Mouse (Mus musculus) embryonic facial prominence, embryonic 11.5 days (tissue): ENCODE data around the gene Taar1. TPM values are rescaled to one million over a fixed set of nuclear protein-coding genes. Genes with fewer than 3 reads are reported as not detected.

Experiments used
- ATAC-seq: fragments of 200-750 bp; cut with Nextera tagmentation; replicated peaks from 2 replicates; pipeline ENCODE4 v1.8.0; 2017; ENCODE audit warnings: low read depth; ENCODE audit not compliant: insufficient number of reproducible peaks, low FRiP score, low TSS enrichment
- DNase-seq: peaks from one replicate; pipeline ENCODE4 v3.0.0-alpha.2; 2015; ENCODE audit warnings: low spot score
- H3K27ac ChIP-seq: fragments of 300-500 bp; sonication (generic); replicated peaks from 2 replicates; pipeline ENCODE4 v1.5.1; 2014; ENCODE audit warnings: mild to moderate bottlenecking, low read depth, low read length, control low read depth
- H3K27me3 ChIP-seq: fragments of 300-500 bp; sonication (generic); 2 replicates; pipeline ENCODE4 v1.6.1; 2014; ENCODE audit warnings: mild to moderate bottlenecking, low read length, moderate library complexity, mixed read lengths; ENCODE audit not compliant: control insufficient read depth, insufficient read depth
- H3K36me3 ChIP-seq: fragments of 300-500 bp; sonication (generic); replicated peaks from 2 replicates; pipeline ENCODE4 v1.6.1; 2014; ENCODE audit warnings: low read depth, mild to moderate bottlenecking, low read length, moderate library complexity, mixed read lengths; ENCODE audit not compliant: control insufficient read depth, insufficient read depth
- H3K4me1 ChIP-seq: fragments of 300-500 bp; sonication (generic); 2 replicates; pipeline ENCODE4 v1.6.1; 2014; ENCODE audit warnings: low read length, mixed read lengths; ENCODE audit not compliant: control insufficient read depth, insufficient read depth
- H3K4me2 ChIP-seq: fragments of 300-500 bp; sonication (generic); 2 replicates; pipeline ENCODE4 v1.6.1; 2014; ENCODE audit warnings: low read depth, mild to moderate bottlenecking, control low read depth, low read length, moderate library complexity
- H3K4me3 ChIP-seq: fragments of 300-500 bp; sonication (generic); 2 replicates; pipeline ENCODE4 v1.5.1; 2014; ENCODE audit warnings: low read depth, low read length, control low read depth
- H3K9ac ChIP-seq: fragments of 300-500 bp; sonication (generic); replicated peaks from 2 replicates; pipeline ENCODE4 v1.6.1; 2014; ENCODE audit warnings: mild to moderate bottlenecking, control low read depth, low read length
- H3K9me3 ChIP-seq: fragments of 300-500 bp; sonication (generic); replicated peaks from 2 replicates; pipeline ENCODE4 v1.6.1; 2016; ENCODE audit warnings: mild to moderate bottlenecking, low read length, inconsistent platforms, mixed read lengths; ENCODE audit not compliant: control insufficient read depth
- WGBS: fragments of 180-500 bp; shearing (Covaris S2); extraction: QIAGEN DNeasy Blood & Tissue Kit; methylation state at CpG from one replicate; pipeline ENCODE4 v1.1.7; 2014; 5-methylcytosine and 5-hydroxymethylcytosine counted together
- polyA plus RNA-seq: library from polyadenylated mRNA; unstranded; fragments of >200 nt; fragmentation: Nextera tagmentation; extraction: Ambion mirVana; gene quantifications from 2 replicates; pipeline ENCODE4 v1.2.1, GENCODE M21; 2014

Taar1 gene
- polyA plus RNA-seq, 1 experiment from 2014 or later: not detected

DNA sequence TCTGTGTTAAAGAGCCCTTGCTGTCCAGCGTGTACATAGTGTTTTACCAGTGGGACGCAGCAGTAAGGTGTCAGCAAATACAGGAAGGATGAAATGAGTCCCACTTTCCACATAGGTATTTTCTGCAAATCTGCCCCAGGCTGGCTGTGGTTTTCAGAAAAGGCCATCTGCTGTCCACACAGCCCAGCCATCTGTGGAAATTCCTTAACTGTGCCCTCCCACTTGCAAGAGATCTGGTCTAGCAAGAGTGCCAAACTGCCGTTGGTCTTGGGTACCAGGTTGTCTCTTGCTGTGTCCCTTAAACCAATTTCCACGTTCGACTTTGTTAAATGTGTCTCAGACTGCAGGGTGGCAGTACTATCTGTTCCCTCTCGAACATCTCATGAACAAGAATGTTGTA is 31.6 kb downstream of the Taar1 start:
- ATAC-seq (no peak), DNase-seq (no peak)
- Histone ChIP-seq H3K4me2 (no peak overlapping the region), H3K27me3 (no peaks in the 10 kb centered on the region), H3K4me1 (no peaks in the 10 kb centered on the region), H3K27ac (no peak overlapping the region), H3K36me3 (no peaks in the 10 kb centered on the region), H3K9ac (no peak overlapping the region), H3K9me3 (no peaks in the 10 kb centered on the region), H3K4me3 (no peak overlapping the region)
- WGBS: 79% methylated on average over 6 of the region's 6 CpGs

DNA sequence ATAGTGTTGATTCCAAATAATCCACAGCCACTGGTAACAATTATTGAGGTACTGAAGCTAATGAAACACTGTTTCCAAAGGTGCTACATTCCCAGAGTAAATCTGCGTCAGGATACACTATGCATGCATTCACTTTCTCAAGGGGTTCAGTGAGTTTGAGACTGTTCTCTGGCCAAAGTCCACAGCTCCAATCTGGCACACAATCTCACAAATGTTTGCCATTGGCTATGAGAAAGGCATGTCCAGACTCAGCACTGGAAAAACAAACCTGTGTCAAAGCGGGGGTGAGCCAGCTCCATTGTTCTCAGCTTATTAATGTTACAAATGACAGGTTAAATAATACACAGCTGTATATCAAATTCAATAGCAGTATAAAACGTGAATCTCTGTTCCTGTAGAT is 38.9 kb downstream of the Taar1 start:
- Histone ChIP-seq H3K9me3 (no peaks in the 10 kb centered on the region), H3K4me3 (no peak overlapping the region), H3K4me1 (no peaks in the 10 kb centered on the region), H3K36me3 (no peaks in the 10 kb centered on the region), H3K4me2 (no peak overlapping the region), H3K9ac (no peak overlapping the region), H3K27me3 (no peaks in the 10 kb centered on the region), H3K27ac (no peak overlapping the region)
- DNase-seq: no peak
- 65% methylated on average over 3 of the region's 3 CpGs for WGBS
- no peak for ATAC-seq

DNA sequence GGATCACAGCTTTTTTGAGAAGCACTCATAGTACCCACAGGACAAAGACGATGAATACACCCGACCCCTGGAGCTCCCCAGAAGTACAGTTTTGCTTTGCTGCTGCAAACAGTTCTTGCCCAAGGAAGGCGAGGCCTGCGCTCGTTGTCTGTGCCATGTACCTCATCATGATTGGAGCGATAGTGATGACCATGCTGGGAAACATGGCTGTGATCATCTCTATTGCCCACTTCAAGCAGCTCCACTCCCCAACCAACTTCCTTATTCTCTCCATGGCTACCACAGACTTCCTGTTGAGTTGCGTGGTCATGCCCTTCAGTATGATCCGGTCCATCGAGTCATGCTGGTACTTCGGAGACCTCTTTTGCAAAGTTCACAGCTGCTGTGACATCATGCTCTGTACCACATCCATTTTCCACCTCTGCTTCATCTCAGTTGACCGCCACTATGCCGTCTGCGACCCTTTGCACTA is 40.3 kb downstream of the Taar1 start, which contains the start of gene Taar4:
Gene Taar4, plus strand, starts transcription at position 51 of the 472 bp plus-strand sequence.
- Histone ChIP-seq H3K9me3 (no peaks in the 10 kb centered on the region), H3K4me2 (no peak within 1 kb of the TSS), H3K27me3 (no peaks in the 10 kb centered on the region), H3K36me3 (no peaks in the 10 kb centered on the region), H3K9ac (no peak within 1 kb of the TSS), H3K4me3 (no peak within 1 kb of the TSS), H3K4me1 (no peaks in the 10 kb centered on the region), H3K27ac (no peak within 1 kb of the TSS)
- DNase-seq: no peak
- ATAC-seq: no peak
- 94% methylated on average over 13 of the region's 13 CpGs for WGBS

- no peak overlapping the region for H3K4me2 ChIP-seq
- DNase-seq (no peak), ATAC-seq (no peak)
- H3K36me3 ChIP-seq: no peaks in the 10 kb centered on the region
- H3K27me3 ChIP-seq: no peaks in the 10 kb centered on the region
- WGBS: 78% methylated on average over 3 of the region's 3 CpGs
- no peak overlapping the region for H3K4me3 ChIP-seq
- H3K9me3 ChIP-seq: no peaks in the 10 kb centered on the region
- H3K9ac ChIP-seq: no peak overlapping the region
- no peaks in the 10 kb centered on the region for H3K4me1 ChIP-seq
- no peak overlapping the region for H3K27ac ChIP-seq
These were observed 43.3 kb downstream of the Taar1 start for GRCm38 (mm10) chr10:23963444-23963843.

DNA sequence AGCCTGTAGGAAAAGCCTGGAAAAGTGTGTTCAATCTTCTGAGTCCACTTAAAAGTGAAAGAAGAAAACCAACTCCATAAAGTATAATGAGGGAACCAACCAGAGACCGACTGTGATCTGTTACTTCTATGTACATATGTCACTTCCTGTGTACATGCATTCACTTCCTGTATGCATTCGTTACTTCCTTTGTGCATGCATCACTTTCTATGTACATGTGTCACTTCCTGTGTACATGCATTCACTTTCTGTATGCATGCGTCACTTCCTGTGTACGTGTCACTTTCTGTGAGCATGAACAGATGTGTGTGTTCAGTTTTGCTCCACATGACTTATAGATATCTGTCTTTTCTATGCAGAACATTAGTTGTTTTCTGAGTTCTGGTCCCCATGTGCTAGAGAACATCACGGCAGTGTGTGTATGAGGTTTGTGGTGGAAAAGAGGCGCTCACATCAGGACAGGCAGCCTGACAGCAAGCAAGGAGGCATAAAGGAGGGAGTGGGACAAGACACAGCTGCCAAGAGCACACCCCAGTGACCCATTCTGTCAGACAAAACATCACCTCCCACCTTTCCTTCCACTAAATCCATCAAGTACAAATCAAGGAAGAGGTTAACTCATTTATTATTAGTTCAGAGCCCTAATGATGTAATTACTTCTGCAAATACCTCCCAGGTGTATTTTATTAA is 44.9 kb downstream of the Taar1 start:
- H3K27me3 ChIP-seq: no peaks in the 10 kb centered on the region
- ATAC-seq (no peak), DNase-seq (no peak)
- no peaks in the 10 kb centered on the region for H3K9me3 ChIP-seq
- no peak overlapping the region for H3K27ac ChIP-seq
- H3K4me1 ChIP-seq: no peaks in the 10 kb centered on the region
- no peaks in the 10 kb centered on the region for H3K36me3 ChIP-seq
- no peak overlapping the region for H3K9ac ChIP-seq
- WGBS: 91% methylated on average over 6 of the region's 6 CpGs
- H3K4me2 ChIP-seq: no peak overlapping the region
- no peak overlapping the region for H3K4me3 ChIP-seq

GRCm38 (mm10) chr10:23970656-23971165 is 50.6 kb downstream of the Taar1 start, which contains the start of gene Taar5:
Gene Taar5 (plus strand): TSS chr10:23970706.
- 89% methylated on average over 11 of the region's 11 CpGs for WGBS
- H3K4me1 ChIP-seq: no peaks in the 10 kb centered on the region
- no peak within 1 kb of the TSS for H3K27ac ChIP-seq
- H3K9me3 ChIP-seq: no peaks in the 10 kb centered on the region
- no peak within 1 kb of the TSS for H3K4me3 ChIP-seq
- DNase-seq (no peak), ATAC-seq (no peak)
- H3K4me2 ChIP-seq: no peak within 1 kb of the TSS
- H3K36me3 ChIP-seq: no peaks in the 10 kb centered on the region
- H3K9ac ChIP-seq: no peak within 1 kb of the TSS
- H3K27me3 ChIP-seq: no peaks in the 10 kb centered on the region

Other genes with a start within 250 kb of the Taar1 start
- 126 and 139 TPM in 2 replicates for gene Rps12, start 133.1 kb upstream of the Taar1 start, polyA plus RNA-seq
- 21.5 and 22.5 TPM in 2 replicates for gene Slc18b1, start 123.4 kb upstream of the Taar1 start, polyA plus RNA-seq
- gene Vnn3, start 68.9 kb upstream of the Taar1 start, polyA plus RNA-seq: not detected in 2 replicates
- 1.4 and 1.6 TPM in 2 replicates for gene Vnn1, start 25.7 kb upstream of the Taar1 start, polyA plus RNA-seq
- not detected in 2 replicates for gene Taar2, start 18.2 kb downstream of the Taar1 start, polyA plus RNA-seq
- not detected in 2 replicates for gene Taar3, start 29.2 kb downstream of the Taar1 start, polyA plus RNA-seq
- not detected in 2 replicates for gene Taar4, start 40.1 kb downstream of the Taar1 start, polyA plus RNA-seq
- not detected in 2 replicates for gene Taar5, start 50.4 kb downstream of the Taar1 start, polyA plus RNA-seq
- gene Taar6, start 65.3 kb downstream of the Taar1 start, polyA plus RNA-seq: not detected in 2 replicates
- not detected in 2 replicates for gene Taar7a, start 73.1 kb downstream of the Taar1 start, polyA plus RNA-seq
- gene Taar7b, start 79.6 kb downstream of the Taar1 start, polyA plus RNA-seq: not detected in 2 replicates
- gene Taar7d, start 106.9 kb downstream of the Taar1 start, polyA plus RNA-seq: 0.20 TPM in 1 of 2 replicates, not detected in the other
- gene Taar7e, start 117.3 kb downstream of the Taar1 start, polyA plus RNA-seq: not detected in 2 replicates
- gene Taar7f, start 129.2 kb downstream of the Taar1 start, polyA plus RNA-seq: not detected in 2 replicates
- not detected in 2 replicates for gene Taar8a, start 156.1 kb downstream of the Taar1 start, polyA plus RNA-seq
- gene Taar8b, start 171.9 kb downstream of the Taar1 start, polyA plus RNA-seq: not detected in 2 replicates
- gene Taar8c, start 181.6 kb downstream of the Taar1 start, polyA plus RNA-seq: not detected in 2 replicates
- not detected in 2 replicates for gene Taar9, start 189.2 kb downstream of the Taar1 start, polyA plus RNA-seq
- gene Stx7, start 228.9 kb downstream of the Taar1 start, polyA plus RNA-seq: 76.4 and 79.4 TPM in 2 replicates